Mouse (Mus musculus): ENCODE measurements around the gene Hes3. TPM values are rescaled to one million over a fixed set of nuclear protein-coding genes. Genes with fewer than 3 reads are reported as not detected.

Gene Hes3
- total RNA-seq (2023): not detected

DNA sequence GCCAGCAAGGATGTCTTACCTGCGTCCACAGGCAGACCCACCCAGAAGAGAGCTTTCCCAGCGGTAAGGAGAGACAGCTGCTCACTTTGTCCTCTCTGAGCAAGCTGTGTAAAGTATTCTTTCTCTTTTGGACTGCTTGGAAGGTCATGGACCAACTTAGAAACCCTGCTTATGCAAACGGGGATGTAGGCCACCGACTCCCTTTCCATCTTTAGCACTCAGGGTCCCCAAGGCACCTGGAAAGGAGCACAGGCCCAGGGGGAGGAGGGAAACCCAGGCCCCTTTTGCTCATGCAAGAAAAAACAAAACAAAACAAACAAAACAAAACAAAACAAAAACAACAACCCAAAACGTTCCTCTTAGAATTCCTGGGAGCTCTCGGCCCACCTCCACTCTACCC lies at the start of gene Hes3:
Gene Hes3, minus strand, starts transcription at position 101 of the 400 bp plus-strand sequence.

DNA sequence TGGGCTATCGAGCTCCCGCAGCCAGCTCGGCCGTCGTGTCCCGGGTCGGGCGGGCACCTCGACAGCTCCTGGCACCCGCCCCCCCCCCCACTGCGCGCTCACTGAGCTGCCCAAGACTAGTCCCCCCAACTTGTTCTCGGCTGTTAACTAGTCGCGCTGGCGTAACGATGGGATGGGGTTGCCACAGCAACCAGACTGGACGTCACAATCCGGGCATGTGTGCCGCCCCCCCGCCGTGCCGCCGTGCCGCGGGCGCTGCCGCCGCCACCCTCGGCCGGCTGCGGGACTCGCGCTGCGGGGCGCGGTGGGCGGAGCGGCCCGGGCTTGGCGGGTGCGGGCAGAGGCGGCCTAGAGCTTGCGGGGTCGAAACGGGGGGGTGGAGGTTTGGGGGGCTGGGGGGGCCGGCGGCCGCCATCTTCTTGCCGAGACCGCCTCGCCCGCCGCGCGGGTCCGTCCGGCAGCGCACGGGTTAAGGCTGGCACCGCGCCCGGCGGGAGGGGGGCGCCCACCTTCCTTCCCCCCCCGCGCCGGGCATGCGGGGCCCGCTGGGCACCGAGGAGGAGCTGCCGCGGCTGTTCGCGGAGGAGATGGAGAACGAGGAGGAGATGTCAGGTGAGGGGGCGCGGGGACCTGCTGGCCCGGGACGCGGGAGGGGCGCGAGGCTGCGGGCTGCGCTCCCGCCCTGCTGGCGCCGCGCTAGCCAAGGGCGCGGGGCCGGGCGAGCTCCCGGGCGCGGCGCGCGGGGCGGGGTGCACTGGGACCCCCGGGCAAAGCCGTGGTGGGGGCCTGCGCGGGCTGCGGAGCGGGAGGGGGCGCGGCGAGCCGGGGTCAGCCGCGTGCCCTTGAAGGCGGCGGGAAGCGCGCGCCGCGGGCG lies 47.2 kb upstream of the Hes3 start, which contains the start of gene Chd5:
Gene Chd5, plus strand, starts transcription at position 233 of the 874 bp plus-strand sequence.

DNA sequence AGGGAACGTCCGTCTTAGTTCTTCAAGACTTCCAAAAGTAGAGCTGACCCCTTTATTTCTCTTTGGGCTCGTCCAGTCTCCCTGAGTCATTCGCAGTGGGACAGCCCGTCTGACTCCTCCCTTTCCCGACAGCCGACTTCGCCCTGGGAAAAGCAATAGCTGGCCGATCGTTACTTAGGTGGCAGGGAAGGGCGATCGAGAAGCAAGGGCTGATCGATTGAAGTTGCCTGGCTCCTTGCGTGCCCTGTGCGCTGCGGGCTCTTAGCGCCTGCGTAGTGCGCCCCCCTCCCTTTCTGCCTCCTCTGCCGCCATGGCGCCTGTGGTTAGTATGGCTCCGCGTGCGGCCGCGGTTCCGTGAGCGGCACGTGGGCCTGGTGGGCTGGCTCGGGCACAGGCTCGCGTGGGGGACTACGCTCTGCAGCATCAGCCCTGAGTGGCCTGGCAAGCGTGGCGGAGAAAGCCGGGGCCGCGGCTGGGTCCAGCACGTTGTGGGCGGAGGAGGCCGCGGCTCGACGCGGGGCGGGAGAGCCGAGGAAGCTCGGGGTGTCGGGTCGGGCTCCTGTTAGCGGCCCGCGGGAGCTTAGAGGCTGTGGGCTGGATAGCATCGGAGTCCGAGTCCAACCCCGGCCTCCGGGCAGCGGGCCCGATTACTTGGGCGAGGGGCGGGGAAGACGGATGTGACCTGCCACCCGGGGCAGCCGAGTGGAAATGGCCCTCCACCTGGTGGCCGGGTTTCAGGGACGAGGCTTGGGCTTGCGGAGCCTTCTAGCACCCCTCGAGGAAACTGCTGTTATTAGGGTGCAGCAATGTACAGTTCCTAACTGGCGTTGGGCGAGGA lies 34.3 kb upstream of the Hes3 start, which contains the start of gene Rpl22:
Gene Rpl22, plus strand, starts transcription at position 169 of the 838 bp plus-strand sequence.

DNA sequence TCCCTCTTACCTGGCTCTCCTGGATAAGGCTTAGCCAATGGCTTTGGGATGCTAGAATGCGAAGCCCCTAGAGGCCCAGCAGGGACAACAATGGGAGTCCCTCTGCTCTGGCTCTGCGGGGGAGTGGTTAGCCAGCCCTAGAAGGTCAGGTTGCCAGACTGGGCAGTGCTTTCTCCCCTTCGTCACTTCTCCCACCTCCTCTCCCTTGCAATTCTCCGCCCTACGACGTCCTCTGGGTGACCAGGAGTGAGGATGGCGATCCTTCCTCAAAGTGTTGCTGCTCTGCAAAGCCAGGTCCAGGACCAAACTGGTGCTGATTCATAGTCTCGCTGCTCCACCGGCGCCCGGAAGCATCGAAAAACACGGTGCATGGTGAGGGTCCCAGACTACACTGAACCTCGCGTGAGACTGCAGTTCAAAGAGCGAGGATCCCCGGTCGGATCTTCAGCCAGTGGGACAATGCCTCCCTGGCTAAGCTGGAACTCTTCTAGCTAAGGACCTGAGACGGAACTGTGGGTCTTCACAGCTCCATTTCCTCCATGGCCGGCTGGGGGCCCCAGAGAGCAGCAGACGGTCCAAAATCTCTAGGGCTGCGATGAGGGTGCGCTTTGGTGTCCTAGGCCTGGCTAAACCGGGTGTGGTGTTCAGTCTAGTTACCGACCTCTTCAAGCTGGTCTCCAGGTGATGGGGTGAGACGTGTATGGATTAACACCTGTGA lies 27.2 kb upstream of the Hes3 start, which contains the start of gene Rnf207:
Gene Rnf207, minus strand, starts transcription at position 477 of the 718 bp plus-strand sequence.

DNA sequence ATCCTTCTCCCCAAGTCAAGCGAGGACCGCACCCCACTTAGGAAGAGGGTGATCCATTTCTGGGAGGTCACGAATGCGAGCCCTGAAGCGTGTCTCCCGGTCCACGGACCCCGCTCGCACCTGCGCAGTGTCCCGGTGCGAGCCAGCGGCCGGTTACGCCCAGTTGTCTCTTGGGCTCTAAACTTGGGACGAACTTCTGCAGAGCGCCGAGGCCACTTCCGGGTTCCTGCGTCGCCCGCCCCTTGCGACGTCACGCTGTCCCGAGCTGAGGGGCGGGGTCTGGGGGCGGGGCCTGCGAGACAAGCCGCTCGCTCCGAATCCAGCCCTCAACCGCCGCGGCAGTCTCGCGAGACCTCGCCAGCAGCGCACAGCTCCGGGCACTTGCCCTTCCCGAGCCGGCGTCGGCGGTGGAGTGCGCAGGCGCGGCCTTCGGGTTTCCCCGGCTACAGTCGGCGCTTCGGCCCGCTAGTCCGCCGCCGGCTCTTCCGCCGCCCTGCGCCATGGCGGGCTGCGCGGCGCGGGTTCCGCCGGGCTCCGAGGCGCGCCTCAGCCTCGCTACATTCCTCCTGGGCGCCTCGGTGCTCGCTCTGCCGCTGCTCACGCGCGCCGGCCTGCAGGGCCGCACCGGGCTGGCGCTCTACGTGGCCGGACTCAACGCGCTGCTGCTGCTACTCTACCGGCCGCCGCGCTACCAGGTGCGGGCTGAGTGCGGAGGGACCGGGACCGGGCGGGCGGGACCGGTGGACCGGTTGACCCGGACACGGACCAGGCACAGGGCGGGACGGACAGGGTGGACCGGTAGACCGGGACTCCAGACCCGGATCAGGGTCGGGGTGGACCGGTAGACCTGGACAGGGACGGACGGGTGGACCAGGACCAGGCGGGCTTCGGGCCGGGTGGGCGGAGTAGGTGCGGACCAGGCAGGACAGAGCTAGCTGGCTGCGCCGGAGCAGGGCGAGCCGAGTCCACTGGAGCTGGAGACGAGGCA lies 5.7 kb upstream of the Hes3 start, which contains the start of gene Icmt:
Gene Icmt, plus strand, starts transcription at position 354 of the 988 bp plus-strand sequence.

DNA sequence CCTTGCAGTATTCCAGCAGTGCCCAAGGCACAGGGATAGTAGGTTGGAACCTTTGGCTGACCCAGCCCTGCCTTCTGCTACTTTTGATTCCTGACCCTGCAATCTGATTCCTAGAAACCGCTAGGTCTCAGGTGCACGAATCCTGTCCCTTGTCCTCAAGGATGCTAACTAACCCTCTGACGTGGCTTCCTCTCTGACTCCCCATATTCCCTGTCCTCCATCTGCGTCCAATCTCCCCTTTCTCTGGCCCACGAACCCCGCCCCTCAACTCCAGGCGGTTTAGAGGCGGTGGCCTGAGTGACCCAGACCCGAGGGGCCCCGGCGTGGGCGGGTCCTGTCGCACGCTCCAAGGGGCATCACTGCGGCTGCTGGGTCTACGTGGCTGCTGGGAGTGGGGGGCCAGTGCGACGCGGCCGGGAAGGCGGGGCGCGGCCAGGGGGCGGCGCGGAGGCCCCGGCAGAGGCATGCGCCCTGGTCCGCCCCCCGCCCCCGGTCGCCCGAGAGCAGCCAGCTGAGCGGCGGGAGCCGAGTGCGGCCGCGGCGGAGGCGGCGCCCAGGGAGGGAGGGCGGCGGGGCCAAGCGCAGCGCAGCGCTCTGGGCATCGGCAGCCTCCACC lies 17.7 kb downstream of the Hes3 start, which contains the start of gene Gpr153:
Gene Gpr153, plus strand, starts transcription at position 612 of the 616 bp plus-strand sequence.

Other genes starting within 250 kb of the Hes3 start
- gene Plekhg5, start 219.2 kb downstream of the Hes3 start, total RNA-seq (2023): 2.8 TPM
- gene Tnfrsf25, start 175.7 kb downstream of the Hes3 start, total RNA-seq (2023): 36.5 TPM
- gene Espn, start 139.3 kb downstream of the Hes3 start, total RNA-seq (2023): 2.7 TPM
- not detected for gene Hes2, start 132.8 kb downstream of the Hes3 start, total RNA-seq (2023)
- gene Acot7, start 113.5 kb downstream of the Hes3 start, total RNA-seq (2023): 6.3 TPM
- 0.23 TPM for gene Gpr153, start 17.4 kb downstream of the Hes3 start, total RNA-seq (2023)
- 15.8 TPM for gene Icmt, start 5.6 kb upstream of the Hes3 start, total RNA-seq (2023)
- not detected for gene Rnf207, start 27.3 kb upstream of the Hes3 start, total RNA-seq (2023)
- 940 TPM for gene Rpl22, start 34.1 kb upstream of the Hes3 start, total RNA-seq (2023)
- not detected for gene Chd5, start 47.0 kb upstream of the Hes3 start, total RNA-seq (2023)
- 1.5 TPM for gene Nphp4, start 185.0 kb upstream of the Hes3 start, total RNA-seq (2023)
- 169 TPM for gene Kcnab2, start 186.2 kb upstream of the Hes3 start, total RNA-seq (2023)

Data from CD4-positive naive resting alpha-beta T cell, adult 76 days (primary cell).